Mouse (Mus musculus): Measurements from ENCODE around the gene Trnp1. TPM values are rescaled to one million over a fixed set of nuclear protein-coding genes. Genes with fewer than 3 reads are reported as not detected.

The Trnp1 gene
- polyA plus RNA-seq, 1 experiment, result 2.3 TPM

DNA sequence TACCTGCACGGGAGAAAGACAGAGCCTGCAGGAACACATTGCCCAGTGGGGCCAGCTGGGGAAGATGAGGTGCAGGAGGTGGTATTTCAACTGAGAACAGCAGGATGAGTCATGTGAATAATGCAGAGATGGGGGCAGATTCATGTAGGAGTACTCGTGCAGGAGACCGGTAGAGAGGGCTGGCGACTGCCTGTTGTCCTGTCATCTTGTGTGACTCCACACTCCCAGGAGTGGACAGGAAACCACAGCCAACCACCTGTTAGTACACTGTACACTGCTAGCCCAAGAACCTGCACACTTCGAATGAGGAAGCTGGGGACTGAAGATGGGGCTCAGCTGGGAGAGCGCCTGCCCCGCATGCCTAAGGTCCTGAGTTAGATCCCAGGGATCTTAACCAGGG lies 3.2 kb upstream of the Trnp1 start:
- no peak for TF ChIP-seq USF1 (IDR thresholded peaks at IDR 0.05; ENCODE audit: low read depth)
- H3K27me3 ChIP-seq (ENCODE audit: control insufficient read depth, insufficient read depth, insufficient read length), result peaks cover 46% of the 10 kb centered on the region

DNA sequence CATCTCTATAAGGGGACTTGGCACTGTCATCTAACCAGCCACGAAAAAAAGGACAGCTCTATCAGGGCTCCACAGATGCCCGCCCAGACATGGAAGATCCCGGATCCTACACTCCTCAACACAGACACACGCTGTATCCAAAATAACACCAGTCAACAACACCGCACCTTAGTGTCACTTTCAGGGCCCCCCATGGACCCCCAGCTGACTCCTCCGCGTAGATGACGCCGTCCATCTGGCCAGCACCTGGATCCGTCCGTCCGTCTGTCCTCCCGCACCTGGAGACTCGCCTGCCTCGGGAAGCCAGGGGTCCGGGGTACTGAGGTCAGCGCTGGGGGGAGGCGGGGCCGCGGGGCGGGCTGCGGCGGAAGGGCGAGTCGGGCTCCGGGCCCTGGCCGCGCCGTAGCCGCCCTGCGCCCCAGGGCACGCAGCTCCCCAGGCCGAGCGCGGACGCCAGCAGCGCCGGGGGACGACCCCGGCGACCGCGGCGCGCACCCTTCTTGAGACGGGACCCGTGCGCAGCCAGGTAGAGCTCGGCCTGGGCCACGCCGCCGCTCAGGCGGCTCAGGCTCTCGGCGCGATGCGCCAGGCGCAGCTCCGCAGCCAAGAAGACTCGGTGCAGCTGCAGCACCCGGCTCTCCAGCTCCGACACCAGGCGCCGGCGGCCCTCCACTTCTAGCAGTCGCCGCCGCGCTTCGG lies 740 bp downstream of the Trnp1 start:
- Histone ChIP-seq H3K79me2 (ENCODE audit: control insufficient read depth, insufficient read depth) (no peaks in the 10 kb centered on the region), H3ac (ENCODE audit: control insufficient read depth, insufficient read length, low read depth) (peak overlapping the region; percentile 60), H3K36me3 (ENCODE audit: control insufficient read depth, insufficient read depth) (no peaks in the 10 kb centered on the region), H3K27me3 (ENCODE audit: control insufficient read depth, insufficient read depth, insufficient read length) (peaks cover 43% of the 10 kb centered on the region), H3K79me3 (ENCODE audit: low read depth) (no peaks in the 10 kb centered on the region), H3K4me3 (ENCODE audit: insufficient read depth, poor library complexity, severe bottlenecking) (peak overlapping the region; percentile 18)
- TF ChIP-seq FOSL1 (IDR thresholded peaks at IDR 0.05; ENCODE audit: insufficient read depth, low read length, poor library complexity, severe bottlenecking) (no peak), MYOD1 (IDR thresholded peaks at IDR 0.05; ENCODE audit: control insufficient read depth, insufficient read length, low read depth) (no peak), MAX (IDR thresholded peaks at IDR 0.05) (no peak)

More for the DNA sequence above, 3.2 kb upstream of the Trnp1 start:
- H3K79me3 ChIP-seq (ENCODE audit: low read depth), result no peaks in the 10 kb centered on the region
- no peaks in the 10 kb centered on the region for H3K36me3 ChIP-seq (ENCODE audit: control insufficient read depth, insufficient read depth)
- H3K79me2 ChIP-seq (ENCODE audit: control insufficient read depth, insufficient read depth), result no peaks in the 10 kb centered on the region
- H3K4me3 ChIP-seq (ENCODE audit: insufficient read depth, poor library complexity, severe bottlenecking), result no peak overlapping the region
- H3ac ChIP-seq (ENCODE audit: control insufficient read depth, insufficient read length, low read depth), result no peak overlapping the region

DNA sequence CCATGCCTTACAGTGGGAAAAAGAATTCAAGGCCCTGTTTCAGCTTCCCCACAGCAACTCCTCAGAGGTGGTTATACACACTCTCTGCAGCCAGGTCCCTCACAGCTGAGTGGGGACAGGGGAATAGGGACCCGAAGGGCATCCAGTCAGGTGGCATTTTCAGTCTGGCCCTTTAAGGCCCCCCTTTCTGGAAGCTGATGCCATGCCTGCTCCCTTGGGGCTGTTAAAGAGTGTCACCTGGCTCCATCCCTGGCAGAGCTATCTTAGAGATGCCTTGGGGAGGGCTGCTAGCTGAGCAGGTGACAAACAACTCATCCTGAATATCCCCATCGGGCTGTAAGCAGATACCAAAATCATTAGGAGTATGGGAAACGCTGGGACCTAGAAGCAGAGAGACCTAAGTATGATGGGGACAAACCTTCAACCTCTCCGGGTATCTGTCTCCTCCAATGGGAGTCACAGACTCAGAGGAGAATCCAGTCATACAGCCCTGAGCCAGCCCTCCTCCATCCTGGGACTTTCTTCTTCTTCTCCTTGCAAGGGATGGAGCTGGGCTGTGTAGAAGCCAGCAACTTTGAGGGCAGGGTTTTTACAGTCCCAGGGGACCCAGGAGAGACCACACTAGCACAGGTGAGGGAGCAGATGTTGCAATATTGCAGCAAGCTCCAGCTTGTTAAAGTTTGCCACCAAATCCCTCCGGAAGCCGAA lies 1.5 kb downstream of the Trnp1 start:
- H3K4me3 ChIP-seq (ENCODE audit: insufficient read depth, poor library complexity, severe bottlenecking), result no peak overlapping the region
- no peak overlapping the region for H3ac ChIP-seq (ENCODE audit: control insufficient read depth, insufficient read length, low read depth)
- H3K79me3 ChIP-seq (ENCODE audit: low read depth), result no peaks in the 10 kb centered on the region
- no peaks in the 10 kb centered on the region for H3K36me3 ChIP-seq (ENCODE audit: control insufficient read depth, insufficient read depth)
- H3K27me3 ChIP-seq (ENCODE audit: control insufficient read depth, insufficient read depth, insufficient read length), result peaks cover 43% of the 10 kb centered on the region
- TF ChIP-seq CEBPB (IDR thresholded peaks at IDR 0.05; ENCODE audit: low read depth) (no peak), MYOD1 (IDR thresholded peaks at IDR 0.05; ENCODE audit: control insufficient read depth, insufficient read length, low read depth) (no peak), FOSL1 (IDR thresholded peaks at IDR 0.05; ENCODE audit: insufficient read depth, low read length, poor library complexity, severe bottlenecking) (no peak), USF1 (IDR thresholded peaks at IDR 0.05; ENCODE audit: low read depth) (no peak), CTCF (IDR thresholded peaks at IDR 0.05; ENCODE audit: control insufficient read depth, insufficient read depth, insufficient read length) (no peak), MYOG (IDR thresholded peaks at IDR 0.05; ENCODE audit: control insufficient read depth, extremely low read depth, insufficient read length) (no peak), MAX (IDR thresholded peaks at IDR 0.05) (no peak)
- no peaks in the 10 kb centered on the region for H3K79me2 ChIP-seq (ENCODE audit: control insufficient read depth, insufficient read depth)

DNA sequence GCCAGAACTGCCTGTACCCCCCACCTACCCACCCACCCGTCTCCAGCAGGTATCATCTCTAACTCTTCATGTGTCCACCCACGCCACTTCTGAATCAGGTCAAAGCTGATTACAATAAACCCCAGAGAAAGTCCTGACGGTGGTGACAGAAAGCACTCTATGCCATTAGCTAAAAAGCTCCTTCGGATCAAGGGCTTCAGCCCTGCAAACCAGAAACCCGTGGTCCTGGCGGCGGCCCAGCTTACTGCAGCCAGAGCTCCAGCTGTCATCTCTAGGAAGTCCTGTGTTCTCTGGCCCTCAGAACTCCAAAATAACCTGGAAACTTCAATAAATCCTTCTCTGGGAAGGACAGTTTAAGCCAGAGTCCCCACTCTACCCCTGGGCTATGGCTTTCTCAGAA lies 2.6 kb downstream of the Trnp1 start:
- peaks cover 37% of the 10 kb centered on the region for H3K27me3 ChIP-seq (ENCODE audit: control insufficient read depth, insufficient read depth, insufficient read length)

DNA sequence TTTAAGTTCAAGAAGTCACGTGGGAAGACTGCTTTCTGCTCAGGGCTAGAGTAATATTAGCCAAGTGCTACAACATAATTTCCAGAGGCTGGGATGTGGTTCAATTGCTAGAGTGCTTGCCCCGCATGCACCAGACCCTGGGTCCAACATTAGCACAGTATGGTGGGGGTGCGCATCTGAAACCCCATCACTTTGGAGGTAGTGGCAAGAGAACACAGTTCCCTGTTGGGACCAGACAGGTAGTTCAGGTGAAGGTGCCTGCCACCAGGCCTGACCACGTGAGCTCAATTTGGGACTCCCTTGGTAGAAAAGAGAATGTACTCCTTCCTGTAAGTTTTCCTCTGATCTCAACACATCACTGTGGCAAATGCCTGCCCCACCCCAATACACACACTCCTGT lies 3.5 kb downstream of the Trnp1 start:
- H3ac ChIP-seq (ENCODE audit: control insufficient read depth, insufficient read length, low read depth), result no peak overlapping the region
- H3K4me3 ChIP-seq (ENCODE audit: insufficient read depth, poor library complexity, severe bottlenecking), result no peak overlapping the region
- peaks cover 33% of the 10 kb centered on the region for H3K27me3 ChIP-seq (ENCODE audit: control insufficient read depth, insufficient read depth, insufficient read length)
- no peak for TF ChIP-seq CEBPB (IDR thresholded peaks at IDR 0.05; ENCODE audit: low read depth)
- no peak for TF ChIP-seq MYOD1 (IDR thresholded peaks at IDR 0.05; ENCODE audit: control insufficient read depth, insufficient read length, low read depth)
- no peak for TF ChIP-seq CTCF (IDR thresholded peaks at IDR 0.05; ENCODE audit: control insufficient read depth, insufficient read depth, insufficient read length)
- TF ChIP-seq MYOG (IDR thresholded peaks at IDR 0.05; ENCODE audit: control insufficient read depth, extremely low read depth, insufficient read length), result no peak
- no peak for TF ChIP-seq MAX (IDR thresholded peaks at IDR 0.05)
- TF ChIP-seq USF1 (IDR thresholded peaks at IDR 0.05; ENCODE audit: low read depth), result no peak
- TF ChIP-seq FOSL1 (IDR thresholded peaks at IDR 0.05; ENCODE audit: insufficient read depth, low read length, poor library complexity, severe bottlenecking), result no peak
- no peaks in the 10 kb centered on the region for H3K79me3 ChIP-seq (ENCODE audit: low read depth)
- no peaks in the 10 kb centered on the region for H3K79me2 ChIP-seq (ENCODE audit: control insufficient read depth, insufficient read depth)
- H3K36me3 ChIP-seq (ENCODE audit: control insufficient read depth, insufficient read depth), result no peaks in the 10 kb centered on the region

More for the DNA sequence above, 2.6 kb downstream of the Trnp1 start:
- Histone ChIP-seq H3K36me3 (ENCODE audit: control insufficient read depth, insufficient read depth) (no peaks in the 10 kb centered on the region), H3ac (ENCODE audit: control insufficient read depth, insufficient read length, low read depth) (no peak overlapping the region), H3K79me3 (ENCODE audit: low read depth) (no peaks in the 10 kb centered on the region), H3K79me2 (ENCODE audit: control insufficient read depth, insufficient read depth) (no peaks in the 10 kb centered on the region), H3K4me3 (ENCODE audit: insufficient read depth, poor library complexity, severe bottlenecking) (no peak overlapping the region)
- TF ChIP-seq CEBPB (IDR thresholded peaks at IDR 0.05; ENCODE audit: low read depth) (no peak), USF1 (IDR thresholded peaks at IDR 0.05; ENCODE audit: low read depth) (no peak), MYOD1 (IDR thresholded peaks at IDR 0.05; ENCODE audit: control insufficient read depth, insufficient read length, low read depth) (no peak), MAX (IDR thresholded peaks at IDR 0.05) (no peak), CTCF (IDR thresholded peaks at IDR 0.05; ENCODE audit: control insufficient read depth, insufficient read depth, insufficient read length) (no peak), FOSL1 (IDR thresholded peaks at IDR 0.05; ENCODE audit: insufficient read depth, low read length, poor library complexity, severe bottlenecking) (no peak), MYOG (IDR thresholded peaks at IDR 0.05; ENCODE audit: control insufficient read depth, extremely low read depth, insufficient read length) (no peak)

DNA sequence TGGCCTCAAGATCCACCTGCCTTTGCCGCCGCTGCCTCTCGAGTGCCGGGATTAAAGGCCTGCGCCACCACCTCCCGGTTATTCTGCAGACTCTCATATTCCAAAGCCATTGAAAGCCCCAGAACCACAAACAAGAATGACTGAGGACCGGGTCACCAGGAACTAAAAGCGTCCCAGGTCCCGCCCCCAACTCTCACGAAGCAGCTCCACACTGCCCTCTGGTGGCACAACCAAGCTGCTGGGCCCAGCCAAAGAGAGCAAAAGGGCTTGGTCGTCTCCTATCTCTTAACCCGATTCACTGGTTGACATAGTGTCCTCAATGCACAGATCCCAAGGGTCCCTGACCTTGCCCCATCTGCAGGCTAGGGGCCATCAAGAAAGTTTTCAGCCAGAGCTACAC lies 3.9 kb downstream of the Trnp1 start:
- Histone ChIP-seq H3K79me2 (ENCODE audit: control insufficient read depth, insufficient read depth) (no peaks in the 10 kb centered on the region), H3K79me3 (ENCODE audit: low read depth) (no peaks in the 10 kb centered on the region), H3ac (ENCODE audit: control insufficient read depth, insufficient read length, low read depth) (no peak overlapping the region), H3K36me3 (ENCODE audit: control insufficient read depth, insufficient read depth) (no peaks in the 10 kb centered on the region), H3K4me3 (ENCODE audit: insufficient read depth, poor library complexity, severe bottlenecking) (no peak overlapping the region), H3K27me3 (ENCODE audit: control insufficient read depth, insufficient read depth, insufficient read length) (peaks cover 29% of the 10 kb centered on the region)
- no peak for TF ChIP-seq CEBPB (IDR thresholded peaks at IDR 0.05; ENCODE audit: low read depth)
- TF ChIP-seq MYOG (IDR thresholded peaks at IDR 0.05; ENCODE audit: control insufficient read depth, extremely low read depth, insufficient read length), result no peak
- peak; percentile 70 for TF ChIP-seq CTCF (IDR thresholded peaks at IDR 0.05; ENCODE audit: control insufficient read depth, insufficient read depth, insufficient read length)
- no peak for TF ChIP-seq MAX (IDR thresholded peaks at IDR 0.05)
- TF ChIP-seq USF1 (IDR thresholded peaks at IDR 0.05; ENCODE audit: low read depth), result no peak
- no peak for TF ChIP-seq MYOD1 (IDR thresholded peaks at IDR 0.05; ENCODE audit: control insufficient read depth, insufficient read length, low read depth)
- TF ChIP-seq FOSL1 (IDR thresholded peaks at IDR 0.05; ENCODE audit: insufficient read depth, low read length, poor library complexity, severe bottlenecking), result no peak
